Mouse (Mus musculus): ENCODE results near the gene Abcg8. TPM values are rescaled to one million over a fixed set of nuclear protein-coding genes. Genes with fewer than 3 reads are reported as not detected.

Gene Abcg8
- polyA plus RNA-seq, 1 experiment = not detected

- no peak overlapping the region for H3K27ac ChIP-seq (ENCODE audit: insufficient read depth, low read length)
- no peak overlapping the region for H3K4me3 ChIP-seq (ENCODE audit: insufficient read depth, low read length)
- TF ChIP-seq CTCF (IDR thresholded peaks at IDR 0.05; ENCODE audit: borderline replicate concordance, insufficient read depth, low read length) = no peak
- no peak for TF ChIP-seq POLR2A (IDR thresholded peaks at IDR 0.05; ENCODE audit: low read depth, low read length)
- H3K4me1 ChIP-seq (ENCODE audit: control insufficient read depth, insufficient read depth, low read length) = no peaks in the 10 kb centered on the region
Measured at GRCm38 (mm10) chr17:84745001-84745400, 68.9 kb downstream of the Abcg8 start.

GRCm38 (mm10) chr17:84747212-84747611, 71.1 kb downstream of the Abcg8 start:
- TF ChIP-seq POLR2A (IDR thresholded peaks at IDR 0.05; ENCODE audit: low read depth, low read length) (no peak), CTCF (IDR thresholded peaks at IDR 0.05; ENCODE audit: borderline replicate concordance, insufficient read depth, low read length) (no peak)
- no peak overlapping the region for H3K4me3 ChIP-seq (ENCODE audit: insufficient read depth, low read length)
- H3K4me1 ChIP-seq (ENCODE audit: control insufficient read depth, insufficient read depth, low read length) = no peaks in the 10 kb centered on the region
- no peak overlapping the region for H3K27ac ChIP-seq (ENCODE audit: insufficient read depth, low read length)

DNA sequence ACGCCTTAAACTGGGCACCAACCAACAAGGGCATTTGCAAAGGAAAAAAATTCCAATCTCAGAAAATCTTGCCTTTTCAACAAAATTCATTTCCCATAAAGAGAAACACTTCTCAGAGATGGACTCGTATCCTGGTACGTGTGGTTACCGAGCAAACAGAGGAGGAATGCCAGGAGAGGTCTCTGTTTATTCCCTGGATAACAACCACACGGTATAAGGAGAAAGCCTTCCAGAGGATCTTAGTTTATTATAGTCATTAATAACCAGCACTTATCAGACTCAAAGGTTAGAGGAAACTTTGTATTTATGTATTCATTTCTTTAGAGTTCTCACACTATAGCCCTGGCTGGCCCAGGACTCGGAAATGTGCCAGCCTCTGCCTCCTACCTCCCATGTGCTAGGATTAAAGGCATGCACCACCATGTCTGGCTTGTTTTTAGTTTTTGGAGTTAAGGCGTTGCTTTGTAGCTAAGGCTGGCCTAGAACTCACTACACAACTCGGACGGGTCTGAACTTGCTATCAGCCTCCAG, 72.1 kb downstream of the Abcg8 start:
- H3K4me3 ChIP-seq (ENCODE audit: insufficient read depth, low read length) = no peak overlapping the region
- H3K27ac ChIP-seq (ENCODE audit: insufficient read depth, low read length) = no peak overlapping the region
- no peak for TF ChIP-seq POLR2A (IDR thresholded peaks at IDR 0.05; ENCODE audit: low read depth, low read length)
- no peaks in the 10 kb centered on the region for H3K4me1 ChIP-seq (ENCODE audit: control insufficient read depth, insufficient read depth, low read length)

DNA sequence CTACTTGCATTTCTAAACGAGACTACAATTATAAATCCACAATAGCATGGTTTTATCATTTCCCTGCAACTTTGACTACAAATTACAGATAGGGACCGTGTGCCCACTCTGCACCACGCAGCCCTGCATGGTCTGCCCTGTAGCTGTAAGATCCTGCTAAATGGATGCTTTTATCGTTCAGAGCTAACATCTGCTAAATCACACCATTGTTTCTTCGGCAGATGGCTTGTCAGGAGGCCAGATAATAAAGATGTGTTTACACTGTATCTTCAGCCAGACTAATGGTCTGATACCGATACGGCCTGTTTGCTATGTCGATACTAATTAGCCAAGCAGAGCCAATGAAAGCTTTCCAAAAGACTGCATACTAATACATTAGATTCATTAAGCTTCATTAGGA, 73.2 kb downstream of the Abcg8 start:
- no peaks in the 10 kb centered on the region for H3K4me1 ChIP-seq (ENCODE audit: control insufficient read depth, insufficient read depth, low read length)
- no peak overlapping the region for H3K4me3 ChIP-seq (ENCODE audit: insufficient read depth, low read length)
- TF ChIP-seq CTCF (IDR thresholded peaks at IDR 0.05; ENCODE audit: borderline replicate concordance, insufficient read depth, low read length) = no peak
- TF ChIP-seq POLR2A (IDR thresholded peaks at IDR 0.05; ENCODE audit: low read depth, low read length) = no peak

More for the DNA sequence above, 73.2 kb downstream of the Abcg8 start:
- no peak overlapping the region for H3K27ac ChIP-seq (ENCODE audit: insufficient read depth, low read length)

Other genes starting within 250 kb of the Abcg8 start
- 15.9 and 20.3 TPM in 2 replicates for gene Thada, start 210.1 kb upstream of the Abcg8 start, polyA plus RNA-seq (2011; ENCODE audit: insufficient read length, low read depth, missing spikeins)
- 26.9 and 37.7 TPM in 2 replicates for gene Plekhh2, start 164.4 kb upstream of the Abcg8 start, polyA plus RNA-seq (2011; ENCODE audit: insufficient read length, low read depth, missing spikeins)
- 18.9 and 21.4 TPM in 2 replicates for gene Dync2li1, start 49.8 kb upstream of the Abcg8 start, polyA plus RNA-seq (2011; ENCODE audit: insufficient read length, low read depth, missing spikeins)
- gene Abcg5, start 6.7 kb downstream of the Abcg8 start, polyA plus RNA-seq (2011; ENCODE audit: insufficient read length, low read depth, missing spikeins) = not detected in 2 replicates
- gene Lrpprc, start 114.5 kb downstream of the Abcg8 start, polyA plus RNA-seq (2011; ENCODE audit: insufficient read length, low read depth, missing spikeins) = 42.6 and 43.6 TPM in 2 replicates